7 mouse cellular contexts compared by ENCODE assay signal in genomic region chr16:37938125-37939081, GRCm38 (mm10). TPM values are rescaled to one million over a fixed set of nuclear protein-coding genes. Genes with fewer than 3 reads are reported as not detected.
DNase-seq lines count a peak whose midpoint lies in the region; ATAC-seq and TF ChIP-seq lines count a peak whose summit lies in the region.

No protein-coding gene starts in this region.

- intact Hi-C loops in left cerebral cortex, postnatal 14 days (cut with DNase I): no loop called here

- TF ChIP-seq POLR2A in brain, embryonic 14.5 days (IDR thresholded peaks at IDR 0.05; ENCODE audit: borderline replicate concordance, extremely low read depth, insufficient read depth, insufficient read length, poor library complexity, severe bottlenecking): no peak
- TF ChIP-seq POLR2A in cortical plate, adult 2 months (IDR thresholded peaks at IDR 0.05; ENCODE audit: extremely low read depth, insufficient read depth, low read length): peak; percentile 72

- 45% methylated on average over 16 of the region's 17 CpGs for WGBS in hindbrain, embryonic 13.5 days
- 36% methylated on average over 15 of the region's 17 CpGs for WGBS in neural tube, embryonic 13.5 days

- no peak overlapping the region for H3K4me3 ChIP-seq in cortical plate, adult 2 months (ENCODE audit: insufficient read depth, low read length)
- H3K4me3 ChIP-seq in hindbrain, embryonic 13.5 days: peak overlapping the region; percentile 15; the same call in 1 of the 2 replicates
- H3K4me3 ChIP-seq in neural tube, embryonic 13.5 days: peak overlapping the region; percentile 4

- H3K4me1 ChIP-seq in cortical plate, adult 2 months (ENCODE audit: control insufficient read depth, insufficient read depth, low read length): peaks cover 3% of the 10 kb centered on the region; the same call in 1 of the 2 replicates
- H3K4me1 ChIP-seq in hindbrain, embryonic 13.5 days (replicated peaks): peaks cover 38% of the 10 kb centered on the region
- peaks cover 46% of the 10 kb centered on the region for H3K4me1 ChIP-seq in neural tube, embryonic 13.5 days (replicated peaks)

- H3K4me2 ChIP-seq in hindbrain, embryonic 13.5 days: peak overlapping the region; percentile 48
- H3K4me2 ChIP-seq in neural tube, embryonic 13.5 days: peak overlapping the region; percentile 37

- peak; percentile 97 for DNase-seq in brain, embryonic 14.5 days (ENCODE audit: low read depth)
- peak; percentile 81 to 93 for DNase-seq in left cerebral cortex, postnatal 14 days (ENCODE audit: low spot score in 2 of 2)
- DNase-seq in spleen, postnatal 14 days (ENCODE audit: low spot score in 2 of 2): no peak
- no peak for DNase-seq in gastrocnemius, postnatal 25 days

- peak; percentile 96 for ATAC-seq in hindbrain, embryonic 13.5 days (ENCODE audit: low FRiP score)
- peak; percentile 96 for ATAC-seq in neural tube, embryonic 13.5 days (ENCODE audit: low read depth)

- H3K9ac ChIP-seq in hindbrain, embryonic 13.5 days: no peak overlapping the region
- no peak overlapping the region for H3K9ac ChIP-seq in neural tube, embryonic 13.5 days

- H3K27me3 ChIP-seq in hindbrain, embryonic 13.5 days: no peaks in the 10 kb centered on the region
- H3K27me3 ChIP-seq in neural tube, embryonic 13.5 days: no peaks in the 10 kb centered on the region

- TF ChIP-seq CTCF in brain, embryonic 14.5 days (IDR thresholded peaks at IDR 0.05; ENCODE audit: borderline replicate concordance, extremely low read depth, insufficient read depth, insufficient read length): no peak
- TF ChIP-seq CTCF in cortical plate, adult 2 months (IDR thresholded peaks at IDR 0.05; ENCODE audit: extremely low read depth, insufficient read depth, low read length): no peak

- H3K36me3 ChIP-seq in hindbrain, embryonic 13.5 days: no peaks in the 10 kb centered on the region
- H3K36me3 ChIP-seq in neural tube, embryonic 13.5 days: no peaks in the 10 kb centered on the region

- H3K9me3 ChIP-seq in hindbrain, embryonic 13.5 days: no peaks in the 10 kb centered on the region
- H3K9me3 ChIP-seq in neural tube, embryonic 13.5 days: no peaks in the 10 kb centered on the region

- no peak overlapping the region for H3K27ac ChIP-seq in cortical plate, adult 2 months (ENCODE audit: insufficient read depth, low read length)
- H3K27ac ChIP-seq in hindbrain, embryonic 13.5 days: peak overlapping the region; percentile 79
- peak overlapping the region; percentile 77 for H3K27ac ChIP-seq in neural tube, embryonic 13.5 days (replicated peaks)

RNA-seq across cellular contexts. Expression of gene Gpr156, which starts 22.1 kb away (rescaled TPM):
- 6.0 and 7.0 TPM in 2 replicates for polyA plus RNA-seq in brain, embryonic 14.5 days (2012; rRNA removed)
- 0.75 and 0.81 TPM in 2 replicates for polyA plus RNA-seq in cortical plate, adult 2 months (2012; rRNA removed)
- polyA plus RNA-seq in hindbrain, embryonic 13.5 days (2015; fragmentation: Nextera tagmentation; extraction: Ambion mirVana): 5.0 TPM in 2 replicates
- under 1 TPM; 0.70 to 0.82 TPM for total RNA-seq in left cerebral cortex, postnatal 14 days (2021)
- polyA plus RNA-seq in neural tube, embryonic 13.5 days (2015; fragmentation: Nextera tagmentation; extraction: Ambion mirVana): 6.1 and 6.9 TPM in 2 replicates
- under 1 TPM in 1 of 2 experiments, not detected in 1; 0.13 TPM for total RNA-seq in gastrocnemius, postnatal 25 days (2021)

Comparison
In these comparisons a context has a peak if more than half of its experiments do, and no peak if none do; other contexts are left out.
1. DNase-seq: peak in brain, embryonic 14.5 days (single experiment) and left cerebral cortex, postnatal 14 days (2 of 2); none in spleen, postnatal 14 days (0 of 2) and gastrocnemius, postnatal 25 days (single experiment).